Mouse (Mus musculus) cerebellum, postnatal 25 days (tissue): ENCODE results near the gene Far1.

Experiments
- DNase-seq, 2 experiments: peaks; one replicate each; pipeline ENCODE4 v3.0.0; 2021; ENCODE audit warnings: mixed read lengths in 2 of 2

Far1 gene

DNA sequence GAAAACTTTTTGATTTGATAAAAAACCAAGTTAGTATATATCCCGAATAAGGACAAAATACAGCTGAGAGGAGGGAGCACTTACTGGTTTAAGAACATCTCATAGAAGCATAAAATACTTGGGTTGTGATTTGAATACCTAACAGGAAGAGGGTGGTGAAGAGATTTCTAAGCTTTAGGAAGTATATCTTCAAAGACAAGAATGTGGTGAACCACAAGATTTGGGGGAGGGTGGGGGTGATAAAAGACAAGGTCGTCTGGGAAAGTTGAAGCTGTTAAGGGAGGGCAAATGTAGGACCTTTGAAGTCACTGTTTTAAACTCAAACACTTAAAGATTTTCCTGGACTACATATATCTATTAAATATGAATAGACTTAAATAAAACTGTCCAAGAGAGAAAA, 59.1 kb downstream of the Far1 start:
- no peak for DNase-seq

DNA sequence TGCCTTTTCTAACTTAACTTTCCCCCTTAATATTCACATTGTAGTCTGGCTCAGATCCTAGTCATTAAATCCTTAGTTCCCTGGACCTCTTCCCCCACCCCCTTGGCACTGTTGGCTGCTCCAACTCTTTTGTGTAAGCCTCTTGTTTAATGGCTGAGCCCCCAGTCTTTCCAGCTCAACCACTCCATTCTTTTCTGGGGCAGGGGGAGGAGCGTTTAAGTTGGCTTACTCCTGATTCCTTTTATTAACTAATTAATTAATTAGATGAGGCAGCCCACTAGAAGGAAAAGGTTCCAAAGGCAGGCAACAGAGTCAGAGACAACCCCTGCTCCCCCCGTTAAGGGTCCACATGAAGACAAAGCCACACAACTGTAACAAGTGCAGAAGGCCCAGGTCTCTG, 68.5 kb downstream of the Far1 start:
- DNase-seq = no peak

DNA sequence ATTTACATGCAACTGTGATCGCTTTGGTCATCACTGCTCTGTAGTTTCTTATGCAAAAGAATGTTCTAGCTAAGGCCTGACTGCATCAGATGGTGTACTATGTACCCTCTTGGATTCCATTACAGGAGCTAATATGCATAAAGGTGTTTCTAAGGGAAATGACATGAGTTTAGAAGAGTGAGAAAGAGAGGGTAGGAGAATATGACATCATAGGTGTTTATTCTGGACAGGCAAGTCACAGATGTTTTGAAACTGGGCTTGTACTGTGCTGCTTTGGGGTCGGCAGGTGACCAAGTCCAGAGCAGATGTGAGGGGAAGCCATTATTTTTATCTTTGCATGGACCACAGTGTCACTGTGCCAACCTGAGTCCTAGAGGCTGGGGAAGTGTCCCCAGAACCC, 75.6 kb downstream of the Far1 start:
- no peak for DNase-seq

DNA sequence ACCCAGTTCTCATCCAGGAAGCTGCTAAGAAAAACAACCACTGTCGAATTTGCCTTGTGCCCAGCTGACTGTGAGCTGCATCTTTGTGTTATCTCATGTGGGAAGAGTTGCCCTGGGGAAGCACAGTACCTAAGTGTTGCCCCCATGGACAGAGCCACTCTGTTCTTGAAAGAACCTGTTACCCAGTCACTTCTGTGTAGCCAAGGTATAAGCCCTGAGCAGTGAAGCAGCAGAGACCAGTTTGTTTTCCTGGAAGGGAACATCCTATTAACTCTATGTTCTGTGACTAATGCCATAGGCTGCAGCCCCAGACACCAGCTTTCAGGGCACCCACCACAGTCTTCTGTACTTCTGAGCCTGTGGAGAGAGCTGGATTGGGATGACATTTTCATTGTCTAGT, 76.7 kb downstream of the Far1 start:
- DNase-seq = no peak

DNA sequence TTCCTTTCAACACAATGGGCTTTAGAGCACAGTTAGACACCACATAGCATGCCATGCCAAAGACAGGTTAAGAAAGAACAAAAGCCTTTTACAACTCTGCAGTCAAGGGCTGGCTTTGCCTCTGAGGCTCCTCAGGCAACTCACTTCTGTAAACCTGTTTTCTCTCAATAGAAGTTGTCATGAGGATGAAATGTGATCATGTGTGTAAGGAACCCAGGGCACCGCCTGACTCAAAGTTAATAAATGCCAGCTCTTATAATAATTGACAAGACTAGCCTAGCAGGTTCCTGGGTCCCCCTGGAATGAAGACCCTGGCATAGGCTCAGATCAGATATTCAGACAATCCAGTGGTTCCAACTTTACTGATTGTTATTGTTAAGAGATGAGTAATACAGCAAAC, 77.5 kb downstream of the Far1 start:
- DNase-seq = no peak

DNA sequence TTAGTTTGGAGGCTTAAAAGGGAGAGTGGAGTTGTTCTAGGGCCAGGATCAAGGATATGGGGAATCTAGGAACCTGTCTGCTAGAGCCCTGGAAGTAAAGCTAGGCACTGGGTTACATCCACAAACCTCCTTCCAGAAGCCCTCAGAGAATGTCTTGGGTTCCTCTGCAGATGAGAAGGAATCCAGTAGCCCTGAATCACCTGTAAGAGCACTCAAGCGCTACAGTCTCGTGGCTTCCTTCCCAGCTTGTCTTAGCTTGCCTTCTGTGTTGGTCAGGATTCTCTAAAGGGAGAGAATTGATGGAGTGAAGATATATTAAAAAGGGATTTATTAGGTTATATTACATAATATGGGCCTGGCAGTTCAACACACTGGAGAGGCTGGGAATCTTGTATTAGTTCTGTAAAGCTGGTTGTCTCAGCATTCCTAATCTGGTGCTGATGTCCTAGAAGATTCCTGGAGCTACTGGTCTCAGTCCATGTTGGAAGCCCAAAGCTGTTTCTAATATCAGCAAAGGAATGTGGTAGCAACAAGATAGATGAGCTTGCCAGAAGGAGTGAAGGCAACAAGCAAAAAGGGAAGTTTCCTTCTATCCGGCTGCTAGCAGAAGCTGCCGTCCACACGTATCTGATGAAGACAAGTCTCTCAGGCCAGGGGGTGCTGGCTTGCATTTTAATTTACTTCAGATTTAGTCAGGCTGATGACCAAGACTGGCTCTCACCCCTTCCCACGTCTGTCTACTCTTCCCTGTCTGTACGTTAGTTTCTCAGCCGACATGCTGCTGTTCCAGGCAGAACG, 78.1 kb downstream of the Far1 start:
- no peak for DNase-seq

DNA sequence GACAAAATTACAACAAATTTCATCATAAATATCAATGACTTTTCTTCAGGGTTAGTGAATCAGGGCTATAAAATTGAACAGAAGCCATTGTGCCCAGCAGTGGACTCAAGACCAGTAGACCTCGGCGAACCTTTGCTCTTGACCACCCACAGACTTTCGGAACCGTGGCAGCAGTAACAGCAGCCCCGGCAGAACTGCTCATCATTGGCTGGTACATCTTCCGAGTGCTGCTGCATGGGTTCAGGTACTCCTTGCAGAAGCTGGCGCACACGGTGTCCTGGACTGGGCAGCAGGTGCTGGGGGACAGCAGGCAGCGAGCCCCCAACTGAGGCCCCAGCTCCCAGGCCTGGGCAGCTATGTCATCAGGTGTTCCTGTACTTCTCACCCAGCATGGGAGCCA, 79.1 kb downstream of the Far1 start:
- DNase-seq = no peak

DNA sequence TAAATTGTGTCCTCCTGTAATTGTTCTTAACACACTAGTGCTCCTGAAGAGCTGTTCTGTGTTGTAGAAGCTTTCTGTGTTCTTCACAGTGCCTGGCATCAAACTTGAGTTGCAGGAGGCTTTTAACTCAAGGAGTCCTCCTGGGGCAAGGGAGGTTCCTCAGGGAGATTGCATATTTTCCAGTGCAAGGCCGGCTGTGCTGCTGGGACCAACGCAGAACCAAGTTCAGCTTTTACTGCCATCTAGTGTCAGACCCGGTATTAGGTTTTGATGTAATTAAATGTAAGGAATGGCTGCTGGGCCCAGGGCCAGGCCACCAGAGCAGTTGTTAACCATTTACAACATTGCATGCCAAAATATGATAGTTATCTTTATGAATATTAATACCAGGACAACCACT, 80.7 kb downstream of the Far1 start:
- DNase-seq = peak; percentile 56 to 71

DNA sequence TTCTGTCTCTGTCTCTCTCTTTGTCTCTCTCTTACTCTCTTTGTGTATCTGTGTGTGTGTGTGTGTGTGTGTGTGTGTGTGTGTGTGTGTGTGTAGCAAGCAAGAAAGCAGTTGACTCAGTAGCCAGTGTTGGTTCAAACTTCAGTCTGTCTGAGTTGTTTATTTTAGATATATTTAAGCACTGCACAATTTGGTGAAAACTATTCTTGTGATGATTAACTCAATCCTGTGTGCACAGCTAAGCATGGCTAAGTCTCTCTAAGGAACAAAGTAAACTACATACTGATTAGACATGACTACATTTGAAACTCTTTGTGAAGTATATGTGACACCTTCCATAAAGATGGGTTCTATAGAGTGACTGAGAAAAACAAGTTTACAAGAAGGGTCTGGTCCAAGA, 83.6 kb downstream of the Far1 start:
- no peak for DNase-seq

DNA sequence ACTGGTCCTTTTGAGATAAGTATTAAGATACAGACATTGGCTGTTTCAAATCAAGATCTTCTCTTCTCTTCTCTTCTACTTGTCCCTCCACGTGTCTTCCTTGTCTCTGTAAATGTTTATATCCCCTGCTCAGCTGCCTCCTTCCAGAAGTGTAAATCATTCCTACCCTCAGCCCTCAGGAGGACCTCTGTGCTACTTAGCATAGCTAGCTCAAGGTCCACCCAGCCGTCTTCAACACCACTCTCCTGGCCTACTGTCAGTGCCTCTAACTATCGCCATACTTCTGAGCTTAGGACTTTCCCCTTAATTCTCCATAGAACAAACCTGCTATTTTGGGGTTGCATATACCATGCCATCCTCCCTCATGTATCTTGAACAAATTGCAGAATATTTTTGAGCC, 88.2 kb downstream of the Far1 start:
- DNase-seq = no peak

DNA sequence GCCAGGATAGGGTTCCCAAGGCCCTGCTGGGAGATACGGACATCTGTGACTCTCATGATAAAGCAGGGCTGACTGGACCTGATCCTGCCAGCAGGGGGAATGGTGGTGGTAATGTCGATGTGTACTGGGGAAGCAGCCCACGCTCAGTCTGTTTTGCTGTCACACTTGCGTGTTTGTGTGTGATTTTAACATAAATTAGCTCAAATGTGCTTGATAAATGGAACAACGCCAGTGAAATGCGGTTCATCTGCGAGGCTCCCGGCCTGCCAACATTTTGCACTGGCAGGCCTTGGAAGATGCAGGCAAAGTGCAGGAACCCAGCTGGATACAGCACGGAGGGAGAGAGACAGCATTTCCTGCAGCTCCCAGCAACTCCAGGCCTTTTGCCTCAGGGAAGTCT, 94.3 kb downstream of the Far1 start:
- DNase-seq = peak; percentile 69 to 70

DNA sequence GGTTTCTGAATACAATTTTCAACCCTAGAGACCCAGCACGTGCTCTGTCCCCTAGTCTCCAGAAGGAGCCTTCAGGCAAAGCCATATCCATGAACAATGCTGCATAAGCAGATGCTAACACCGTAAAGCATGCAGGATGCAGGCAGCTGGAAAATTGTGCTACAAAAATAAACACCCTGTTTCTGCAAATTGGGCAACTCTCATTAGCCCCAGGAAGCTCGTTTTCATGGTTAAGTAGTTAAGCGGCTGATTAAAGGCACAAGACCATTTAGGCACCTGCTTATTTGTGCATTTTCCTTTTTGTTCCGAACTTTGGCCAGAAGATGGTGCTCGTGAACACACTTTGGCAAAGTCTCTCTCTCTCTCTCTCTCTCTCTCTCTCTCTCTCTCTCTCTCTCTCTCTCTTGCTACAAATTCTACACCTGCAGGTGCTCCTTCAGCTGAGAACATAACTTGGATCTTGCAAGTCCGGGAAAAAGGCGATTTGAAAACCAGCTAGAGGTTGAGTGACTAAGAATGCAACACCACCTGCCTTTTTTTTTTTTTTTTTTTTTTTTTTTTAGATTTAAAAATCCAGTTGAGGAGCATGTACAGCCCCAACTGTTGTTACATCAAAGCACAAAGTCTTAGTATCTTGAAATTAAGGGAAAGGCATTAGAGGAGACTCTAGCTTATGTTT, 95.5 kb downstream of the Far1 start:
- peak; percentile 61 to 72 for DNase-seq

DNA sequence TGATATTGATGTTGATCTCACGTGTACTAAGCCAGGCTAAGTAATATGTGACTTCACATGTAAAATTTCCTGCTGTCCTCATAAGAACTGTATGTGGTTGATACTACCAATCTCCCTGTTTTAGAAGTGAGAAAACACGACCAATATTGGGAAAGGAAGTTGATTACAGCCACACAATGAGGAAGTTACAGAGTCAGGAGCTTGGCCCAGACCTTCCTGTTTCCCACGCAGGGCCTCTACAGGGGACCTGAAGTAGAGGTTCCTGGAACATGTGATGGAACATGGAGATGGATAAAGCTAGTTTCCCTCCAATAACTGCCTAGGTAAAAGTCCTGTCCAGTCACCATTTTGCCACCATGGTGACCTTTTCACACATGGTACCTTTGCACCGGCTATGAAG, 99.0 kb downstream of the Far1 start:
- DNase-seq = no peak

DNA sequence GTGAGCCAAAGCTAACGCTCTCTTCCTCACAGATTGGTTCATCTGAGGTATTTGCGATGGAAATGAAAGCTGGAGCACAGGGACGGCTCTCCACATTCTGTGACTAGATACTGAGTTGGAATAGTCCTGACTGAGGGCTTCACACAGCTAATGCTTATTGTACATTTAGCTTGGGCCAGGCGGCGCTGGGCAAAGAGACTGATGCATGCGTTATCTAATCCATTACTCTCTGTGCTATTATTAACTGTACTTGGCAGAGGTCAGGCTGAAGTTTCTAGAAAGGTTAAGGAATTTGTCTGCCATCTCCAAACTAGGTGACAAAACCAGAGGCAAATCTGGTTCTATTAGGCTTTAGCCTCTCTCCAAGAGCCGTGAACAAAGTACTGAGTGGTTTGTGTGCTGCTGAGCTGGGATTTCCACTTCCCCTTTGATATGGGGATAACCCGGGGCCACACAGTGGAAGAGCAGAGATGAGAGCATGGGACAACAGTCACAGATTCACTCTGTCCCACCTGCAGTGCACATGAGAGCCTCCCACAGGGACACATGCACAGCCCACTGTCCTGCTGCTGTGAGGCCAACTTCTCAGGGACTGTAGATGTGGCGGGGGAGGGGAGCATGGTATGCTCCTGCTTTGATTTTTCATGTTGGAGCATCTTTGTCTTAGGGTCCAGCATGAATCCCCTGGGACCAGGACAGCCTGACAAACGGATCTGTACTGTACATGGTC, 100.7 kb downstream of the Far1 start:
- no peak for DNase-seq

DNA sequence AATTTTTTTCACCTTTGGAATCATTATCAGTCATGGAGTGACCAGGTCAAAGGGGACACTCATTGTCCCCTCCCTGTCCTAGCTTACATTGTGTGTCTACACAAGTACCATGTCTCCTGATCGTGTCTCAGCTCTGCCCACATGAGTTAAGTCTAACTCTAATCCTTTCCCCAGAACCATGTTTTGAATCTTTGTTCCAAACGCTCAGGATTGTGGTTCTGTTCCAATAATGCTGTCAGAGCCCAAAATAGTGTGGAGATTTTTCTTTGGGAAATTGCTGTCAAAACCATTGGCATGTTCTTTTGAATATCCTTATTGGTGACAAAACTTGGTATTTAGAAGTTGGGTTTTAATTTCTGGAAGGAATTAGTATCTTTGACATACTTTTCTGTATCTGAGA, 105.5 kb downstream of the Far1 start:
- no peak for DNase-seq

DNA sequence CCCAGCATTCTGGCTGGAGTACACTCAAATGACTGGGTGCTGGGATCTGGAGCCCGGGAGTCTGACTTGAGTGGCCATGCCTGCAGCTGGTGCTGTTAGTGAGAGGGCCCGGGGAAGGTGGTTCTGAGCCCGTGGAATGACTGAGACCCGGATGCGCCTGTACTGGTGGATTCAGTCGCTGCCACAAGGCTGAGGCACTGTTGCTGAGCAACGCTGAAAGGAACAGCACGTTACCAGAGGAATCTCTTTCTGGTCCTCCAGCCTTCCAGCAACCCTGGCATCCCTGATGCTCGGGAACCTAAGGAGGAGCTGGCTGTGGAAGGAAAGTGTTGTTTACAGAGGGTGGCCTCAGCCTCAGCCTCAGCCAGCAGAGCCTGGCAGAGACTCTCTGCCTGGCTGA, 106.1 kb downstream of the Far1 start:
- peak; percentile 8 to 18 for DNase-seq
